Mouse (Mus musculus): ENCODE measurements around the gene Zfp503.

The Zfp503 gene

DNA sequence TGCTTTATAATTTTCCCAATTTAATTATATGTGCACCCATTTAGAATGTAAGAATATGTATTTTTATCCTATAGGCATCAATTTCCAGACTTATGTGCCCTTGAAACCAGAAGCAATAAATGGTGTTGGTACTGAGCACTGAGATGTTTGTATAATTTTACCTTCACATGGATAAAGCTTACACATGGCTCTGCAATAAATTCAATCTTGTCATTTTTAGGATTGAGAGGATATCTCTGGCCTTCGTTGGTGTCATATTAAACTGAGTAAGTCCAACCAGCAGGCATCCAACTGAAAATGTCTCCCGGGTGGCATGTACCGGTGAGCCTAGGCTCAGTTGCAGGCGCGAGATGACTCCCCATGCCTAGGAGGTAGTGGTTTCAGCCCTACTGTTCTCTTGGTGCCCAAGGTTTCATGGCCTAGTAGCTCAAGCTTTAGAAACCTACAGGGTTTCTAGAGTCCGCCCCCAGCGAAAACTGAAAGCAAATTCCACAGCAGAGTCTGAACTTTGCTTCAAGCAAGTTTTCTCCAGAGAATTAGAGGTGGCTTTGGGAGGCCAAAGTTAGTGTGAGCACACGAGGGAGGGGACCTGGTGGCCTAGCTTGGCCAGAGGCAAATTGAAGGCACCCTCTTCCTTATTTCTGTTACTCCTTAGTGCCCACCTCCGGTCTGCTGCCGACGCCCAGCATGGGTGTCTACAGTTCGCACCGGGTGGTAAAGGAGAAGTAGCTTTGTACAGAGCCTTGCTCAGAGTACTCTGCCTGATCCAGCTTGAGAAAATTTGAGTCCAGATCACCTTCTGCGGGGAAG, 4.1 kb upstream of the Zfp503 start:
- no peak for DNase-seq (ENCODE audit: low spot score in 2 of 2)

- DNase-seq (ENCODE audit: low spot score in 2 of 2), result no peak
Observed at GRCm38 (mm10) chr14:21992321-21992885, 3.0 kb upstream of the Zfp503 start.

- no peak for DNase-seq (ENCODE audit: low spot score in 2 of 2)
Observed at GRCm38 (mm10) chr14:21991856-21992255, 2.5 kb upstream of the Zfp503 start.

DNA sequence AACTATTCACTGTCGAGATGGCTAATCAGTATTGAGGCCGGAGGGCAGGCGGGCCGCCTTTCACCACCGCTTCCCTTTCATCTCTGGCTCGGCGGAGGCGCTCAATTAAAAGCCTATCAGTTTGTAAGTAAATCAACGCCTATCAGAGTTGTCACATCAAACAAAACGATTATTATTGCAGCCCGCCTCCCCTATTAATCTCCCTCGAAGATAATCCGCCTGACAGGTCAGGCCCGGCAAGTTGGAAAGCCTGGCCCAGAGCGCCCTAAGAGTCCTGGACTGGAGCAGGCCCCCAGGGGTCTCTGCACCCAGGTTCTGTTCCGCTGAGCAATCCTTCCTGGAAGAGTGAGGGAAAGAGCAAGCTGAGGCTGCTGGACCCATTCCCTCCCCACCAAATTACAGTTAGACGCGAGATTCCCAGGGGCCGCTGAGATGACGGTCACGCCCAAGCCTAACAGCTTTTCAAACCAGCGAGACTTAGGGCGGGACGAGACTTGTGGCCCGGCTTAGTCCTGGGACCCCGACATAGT, 1.9 kb upstream of the Zfp503 start:
- no peak for DNase-seq (ENCODE audit: low spot score in 2 of 2)

GRCm38 (mm10) chr14:21990321-21991021, 1.1 kb upstream of the Zfp503 start:
- no peak for DNase-seq (ENCODE audit: low spot score in 2 of 2)

DNA sequence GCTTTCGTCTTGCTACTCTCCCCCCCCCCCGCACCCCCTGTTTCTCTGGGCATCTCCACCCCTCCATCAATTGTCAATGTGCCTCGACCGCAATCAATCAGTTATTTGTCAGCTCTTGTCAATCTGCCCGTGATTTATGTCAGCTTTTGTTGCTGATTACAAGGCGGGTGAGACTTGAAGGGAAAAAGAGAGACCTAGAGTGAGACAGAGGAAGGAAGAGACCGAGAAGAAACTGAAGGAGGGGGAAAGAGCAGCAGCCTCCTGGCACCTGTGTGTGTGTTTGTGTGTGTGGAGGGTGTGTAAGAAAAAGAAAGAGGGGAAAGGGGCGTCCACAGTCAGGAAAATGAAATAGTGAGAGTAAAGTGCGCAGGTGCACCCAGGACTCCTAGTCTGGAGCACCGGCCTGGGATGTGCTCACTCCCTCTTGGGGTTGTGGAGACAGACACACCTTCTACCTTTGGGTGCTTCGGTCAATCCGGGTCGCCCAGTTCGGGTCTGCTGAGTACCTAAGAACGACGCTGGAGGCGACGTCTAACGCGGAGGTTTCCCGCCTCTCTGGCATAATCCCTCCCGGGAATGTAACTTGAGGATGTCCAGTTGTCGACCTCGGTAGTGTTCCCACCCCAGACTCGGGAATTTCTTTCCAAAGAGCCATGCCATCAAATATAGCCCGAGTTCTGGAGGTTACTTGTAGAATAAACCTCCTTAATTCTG, 667 bp downstream of the Zfp503 start:
- no peak for DNase-seq (ENCODE audit: low spot score in 2 of 2)

GRCm38 (mm10) chr14:21987660-21988576, 1.5 kb downstream of the Zfp503 start:
- no peak for DNase-seq (ENCODE audit: low spot score in 2 of 2)

DNA sequence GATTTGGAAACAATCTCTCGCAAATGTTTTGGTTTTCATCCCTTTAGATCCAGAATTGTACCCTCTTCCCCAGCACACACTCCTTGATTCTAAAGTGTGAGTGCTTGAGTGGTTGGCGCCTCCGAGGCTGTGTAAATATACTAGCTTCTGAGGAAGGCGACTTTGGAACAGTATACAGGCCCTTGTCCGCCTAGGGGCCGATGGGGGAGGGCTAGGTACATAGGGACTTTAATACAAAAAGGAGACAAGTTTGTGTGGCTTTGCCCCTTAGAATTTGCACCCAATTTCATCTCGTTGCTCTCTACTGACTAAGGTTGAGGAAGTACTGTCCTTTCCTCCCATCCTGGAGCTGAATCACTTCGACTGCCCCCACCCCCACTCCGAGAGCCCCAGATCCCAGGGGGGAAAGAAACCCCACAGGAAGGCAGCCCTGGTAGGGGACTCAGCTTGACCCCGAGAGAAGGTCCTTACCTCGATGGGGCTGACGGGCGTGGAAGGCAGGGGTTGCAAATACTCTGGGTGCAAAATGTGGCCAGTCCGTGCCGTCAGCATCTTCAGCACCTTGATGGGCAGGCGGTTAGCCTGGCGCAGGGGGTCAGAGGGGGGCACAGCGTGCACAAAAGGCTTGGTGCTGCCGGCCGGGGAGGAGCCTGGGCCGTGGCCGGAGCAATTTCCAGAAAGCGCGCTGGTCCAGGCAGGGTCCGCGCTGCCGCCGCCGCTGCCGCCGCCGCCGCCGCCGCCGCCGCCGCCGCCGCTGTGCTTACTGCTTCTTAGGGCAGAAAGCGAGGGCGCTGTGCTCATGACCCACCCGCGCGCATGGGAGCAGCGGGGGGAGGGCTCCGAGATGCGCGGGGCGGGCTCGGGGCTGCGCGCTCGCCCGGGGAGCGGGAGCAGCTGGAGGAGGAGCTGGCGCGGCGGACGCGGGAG, 2.4 kb downstream of the Zfp503 start:
- no peak for DNase-seq (ENCODE audit: low spot score in 2 of 2)

DNA sequence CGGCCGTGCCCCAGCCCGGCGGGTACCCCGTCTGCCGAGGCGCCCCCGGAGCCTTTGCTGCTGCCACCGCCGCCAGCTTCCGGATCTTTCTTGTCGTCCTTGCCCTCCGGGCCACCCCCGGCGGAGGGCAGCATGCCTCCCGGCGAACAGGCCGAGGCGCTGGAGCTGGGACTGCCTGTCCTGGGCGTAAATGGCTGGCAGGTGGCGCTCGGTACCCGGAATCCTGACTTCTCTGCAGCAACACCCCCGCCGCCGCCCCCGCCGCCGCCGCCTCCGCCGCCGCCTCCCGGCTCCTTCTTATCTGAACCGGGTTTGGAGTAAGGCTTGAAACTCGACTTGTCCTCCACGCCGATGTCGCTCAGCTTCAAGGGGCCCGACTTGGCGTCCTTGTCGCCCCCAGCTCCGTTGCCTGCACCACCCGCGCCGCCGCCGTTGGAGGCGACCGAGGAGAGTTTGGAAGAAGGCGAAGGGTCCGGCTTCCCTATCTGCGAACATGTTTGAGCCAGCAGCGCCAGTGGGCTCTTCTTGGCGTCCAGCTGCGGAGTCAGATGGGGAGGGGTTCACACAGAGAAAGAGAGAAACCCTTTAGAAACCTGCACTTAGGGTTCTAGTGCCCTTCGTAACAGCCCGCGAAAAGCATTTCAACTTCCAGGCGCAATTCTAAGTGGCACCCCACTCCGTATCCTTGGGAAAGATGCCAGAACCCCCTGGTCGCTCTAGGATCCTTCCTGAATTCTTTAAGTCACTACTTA, 3.2 kb downstream of the Zfp503 start:
- peak in 1 of 2 experiments; percentile 47 for DNase-seq (ENCODE audit: low spot score in 2 of 2)

GRCm38 (mm10) chr14:21985426-21985931, 3.9 kb downstream of the Zfp503 start:
- DNase-seq (ENCODE audit: low spot score in 2 of 2), result no peak

DNA sequence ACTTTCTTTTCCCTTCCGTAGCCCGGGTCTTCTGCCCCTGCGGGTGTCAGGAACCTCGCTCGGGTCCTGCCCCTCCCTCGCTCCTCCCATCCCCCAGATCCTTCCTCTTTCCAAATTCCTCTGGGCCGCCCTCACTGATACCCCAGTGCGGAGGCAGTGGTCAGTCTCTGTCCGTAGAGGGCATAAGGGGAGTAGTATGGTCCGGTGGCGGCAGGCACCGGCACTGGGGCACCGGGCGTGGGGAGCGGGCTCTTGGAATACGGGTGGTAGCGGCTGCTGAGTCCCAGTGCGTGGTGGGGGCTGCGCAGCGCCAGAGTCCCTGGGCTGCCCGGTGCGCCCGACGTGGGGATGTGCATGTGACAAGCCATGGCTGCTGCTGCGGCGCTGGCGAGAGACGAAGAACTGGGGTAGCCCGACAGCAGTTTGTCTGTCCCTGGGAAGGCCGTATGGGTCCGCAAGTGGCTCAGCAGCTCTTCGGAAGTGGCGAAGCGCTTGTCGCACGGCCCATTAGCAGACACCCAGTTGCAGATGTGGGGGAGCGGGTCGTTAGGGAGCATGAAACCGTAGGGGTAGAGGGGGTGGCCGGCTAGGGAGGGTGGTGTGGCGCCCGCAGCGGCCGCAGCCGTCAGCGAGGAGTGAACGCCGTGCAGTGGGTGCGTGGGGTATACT, 4.5 kb downstream of the Zfp503 start:
- no peak for DNase-seq (ENCODE audit: low spot score in 2 of 2)

DNA sequence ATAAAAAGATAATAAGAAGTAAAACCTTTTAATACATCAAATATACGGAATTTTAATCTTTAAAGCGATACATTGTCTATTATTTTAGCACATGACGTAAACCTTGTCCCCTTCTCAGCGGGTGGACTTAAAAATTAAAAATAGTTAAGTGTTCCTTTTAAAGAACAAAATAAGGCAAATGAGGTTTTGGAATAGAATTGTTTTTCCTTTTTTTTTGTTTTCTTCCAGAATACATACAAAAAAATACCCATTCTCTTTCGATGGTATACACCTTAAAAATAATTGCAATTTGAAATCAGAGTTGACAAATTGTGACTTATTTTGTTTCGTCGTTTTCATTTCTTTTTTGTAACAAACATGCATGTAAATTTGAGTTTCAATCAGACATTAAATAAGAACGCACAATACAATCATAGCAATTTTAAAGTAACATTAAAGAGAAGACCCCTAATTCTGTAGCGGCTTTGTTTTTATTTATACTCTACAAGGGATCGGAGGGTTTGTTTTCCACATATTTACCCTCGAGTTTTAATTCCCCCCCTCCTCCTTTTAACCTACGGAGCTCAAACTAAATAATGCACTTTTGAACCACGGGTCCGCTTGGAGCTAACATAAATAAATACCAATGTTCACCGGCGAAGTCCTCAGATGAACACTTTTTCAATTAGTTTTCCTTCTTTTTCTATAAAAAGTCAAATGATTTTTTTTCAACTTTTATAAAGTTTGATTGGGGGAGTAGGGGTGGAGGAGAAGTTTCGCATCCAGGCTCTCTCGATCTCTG, 5.3 kb downstream of the Zfp503 start:
- no peak for DNase-seq (ENCODE audit: low spot score in 2 of 2)

DNA sequence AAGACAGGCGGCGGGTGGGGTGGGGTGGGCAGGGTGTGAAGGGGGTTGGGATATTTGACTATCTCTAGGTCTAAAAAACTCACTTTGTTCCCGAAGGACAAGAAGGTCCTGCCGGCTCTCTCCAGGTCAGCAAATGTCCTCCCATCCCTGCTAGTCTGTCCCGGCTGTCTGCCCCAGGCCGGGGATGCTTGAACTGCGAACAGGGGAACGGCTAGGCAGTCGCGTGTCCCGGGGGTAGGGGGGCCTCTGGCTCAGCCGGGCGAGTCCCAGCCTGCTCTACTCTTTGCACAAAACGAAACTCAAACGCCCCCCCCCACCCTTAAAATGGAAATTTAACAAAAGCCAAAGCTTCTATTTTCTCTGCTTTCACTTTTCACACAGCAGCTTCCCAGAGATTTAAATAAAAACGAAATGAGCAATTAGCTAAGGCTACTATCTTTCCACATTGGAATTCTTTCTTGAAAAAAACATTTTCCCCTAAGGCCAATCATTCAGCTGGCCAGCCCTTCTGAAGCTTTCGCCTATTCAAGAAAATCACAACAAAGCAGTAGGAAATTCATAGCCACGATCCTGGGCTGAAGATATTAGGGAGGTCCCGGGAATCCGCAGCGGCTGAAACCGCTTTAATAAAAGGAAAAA, 6.0 kb downstream of the Zfp503 start:
- DNase-seq (ENCODE audit: low spot score in 2 of 2), result no peak

GRCm38 (mm10) chr14:21982592-21983310, 6.7 kb downstream of the Zfp503 start:
- no peak for DNase-seq (ENCODE audit: low spot score in 2 of 2)

DNA sequence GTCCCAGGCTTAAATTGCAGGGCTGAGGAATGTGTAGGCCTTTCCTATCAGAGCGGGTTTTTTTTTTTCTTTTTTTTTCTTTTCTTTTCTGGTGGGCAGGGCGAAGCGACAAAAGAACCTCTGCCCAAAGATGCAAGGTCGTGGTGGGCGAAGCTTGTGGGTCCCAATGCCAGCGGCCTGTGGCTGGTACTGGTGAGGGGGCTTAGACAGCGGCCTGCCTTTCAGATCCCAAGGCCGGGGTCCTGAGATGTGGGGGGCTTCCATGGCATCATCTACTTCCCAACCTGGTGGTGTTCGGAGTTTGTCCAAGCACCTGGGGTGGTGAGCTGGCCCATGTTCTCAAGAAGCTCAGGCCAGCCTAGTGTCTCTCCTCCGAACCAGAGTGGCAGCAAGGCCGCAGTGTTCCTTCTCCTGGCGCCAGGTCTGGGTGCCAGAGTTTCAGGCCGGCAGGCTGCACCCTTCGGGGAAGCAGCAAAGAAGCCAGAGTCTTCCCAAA, 7.3 kb downstream of the Zfp503 start:
- no peak for DNase-seq (ENCODE audit: low spot score in 2 of 2)

DNA sequence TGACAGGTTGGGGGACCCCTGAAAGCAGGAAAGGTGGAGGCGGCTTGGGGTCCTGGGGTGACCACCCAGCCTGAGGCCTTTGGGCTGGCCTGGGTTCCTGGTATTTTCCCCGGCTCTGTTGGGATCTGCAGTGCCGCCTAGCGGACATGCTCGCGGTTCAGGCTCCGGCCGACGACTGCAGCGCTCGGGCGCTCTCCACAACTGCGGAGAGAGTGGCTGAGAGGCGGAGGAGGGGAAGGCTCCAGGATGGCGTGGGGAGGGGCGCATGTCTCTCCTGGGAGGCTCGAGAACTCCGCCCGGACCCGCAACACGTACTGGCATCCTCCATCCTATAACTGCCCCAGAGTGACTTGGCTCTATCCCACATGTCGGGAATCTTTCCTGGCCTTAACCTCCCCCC, 7.9 kb downstream of the Zfp503 start:
- no peak for DNase-seq (ENCODE audit: low spot score in 2 of 2)
